13 mouse cellular contexts compared by ENCODE assay signal in genomic region chr11:67344556-67344955, GRCm38 (mm10). TPM values are rescaled to one million over a fixed set of nuclear protein-coding genes. Genes with fewer than 3 reads are reported as not detected.
DNase-seq lines count a peak whose midpoint lies in the region.
"Had no signal": no experiment of that assay in that cellular context is flagged by ENCODE, and none has a peak within 500 bp of the region (broad histone marks: within the 10 kb centered on the region; RNA-seq: fewer than 3 reads in every experiment).

No protein-coding gene starts in this region.

- intact Hi-C loops in heart, postnatal 10 days (cut with DNase I): no loop called here

- peak; percentile 61 for DNase-seq in heart, adult 11 months
- DNase-seq in heart, postnatal 10 days: no peak
- DNase-seq in A20 (ENCODE audit: low read depth, low spot score): peak; percentile 34
- DNase-seq in ES-CJ7 (ENCODE audit: low read depth, low spot score): peak; percentile 74
- peak; percentile 42 for DNase-seq in R1 (ENCODE audit: low read depth, low spot score)
- DNase-seq in natural killer cell, adult 2 months (ENCODE audit: low spot score in 2 of 2): no peak
- DNase-seq in layer of hippocampus, adult 18-20 months (ENCODE audit: low spot score in 2 of 2): no peak
- no peak for DNase-seq in spleen, postnatal 4 days (ENCODE audit: low spot score in 2 of 2)
- DNase-seq: adrenal gland, adult 8-10 months; adrenal gland, postnatal 14 days; adrenal gland, postnatal 36 days; forebrain, postnatal 0 days had no signal

RNA-seq across cellular contexts. Expression of gene Myh13, which starts 23.1 kb away (rescaled TPM):
- total RNA-seq in heart, postnatal 10 days (2021): under 1 TPM in 1 of 2 experiments, not detected in 1; 0.05 TPM
- under 1 TPM; 0.10 to 0.12 TPM for total RNA-seq in layer of hippocampus, adult 18-20 months (2021)
- total RNA-seq: adrenal gland, adult 18-20 months; adrenal gland, postnatal 14 days; adrenal gland, postnatal 36 days had no signal

Comparison
In these comparisons a context has a peak if more than half of its experiments do, and no peak if none do; other contexts are left out.
1. DNase-seq: peak in heart, adult 11 months (single experiment), A20 (single experiment), ES-CJ7 (single experiment) and R1 (single experiment); none in heart, postnatal 10 days (0 of 2), natural killer cell, adult 2 months (0 of 2), layer of hippocampus, adult 18-20 months (0 of 2) and spleen, postnatal 4 days (0 of 2).